Mouse (Mus musculus) kidney, adult 2 months (tissue): ENCODE results near the gene Bcl9. TPM values are rescaled to one million over a fixed set of nuclear protein-coding genes. Genes with fewer than 3 reads are reported as not detected.

Source experiments
- DNase-seq: peaks from one replicate; pipeline ENCODE4 v3.0.0; 2021
- H3K27ac ChIP-seq: fragments of 200-500 bp; 2 replicates; pipeline ENCODE4 v1.5.1; 2012; ENCODE audit warnings: low read depth, low read length, control low read depth, inconsistent platforms; ENCODE audit not compliant: insufficient read depth
- H3K27me3 ChIP-seq: fragments of 200-500 bp; replicated peaks from 2 replicates; pipeline ENCODE4 v1.6.1; 2012; ENCODE audit warnings: mild to moderate bottlenecking, moderate library complexity, low read length, inconsistent platforms; ENCODE audit not compliant: control insufficient read depth, insufficient read depth
- H3K36me3 ChIP-seq: fragments of 200-500 bp; 2 replicates; pipeline ENCODE4 v1.6.1; 2012; ENCODE audit warnings: mild to moderate bottlenecking, moderate library complexity, low read length, inconsistent platforms; ENCODE audit not compliant: control insufficient read depth, insufficient read depth
- H3K4me1 ChIP-seq: fragments of 200-500 bp; 2 replicates; pipeline ENCODE4 v1.6.1; 2011; ENCODE audit warnings: low read length; ENCODE audit not compliant: control insufficient read depth, insufficient read depth
- H3K4me3 ChIP-seq: fragments of 200-500 bp; 2 replicates; pipeline ENCODE4 v1.5.1; 2011; ENCODE audit warnings: mild to moderate bottlenecking, low read depth, low read length, control low read depth; ENCODE audit not compliant: insufficient read depth
- CTCF ChIP-seq: fragments of 200-500 bp; conservative IDR thresholded peaks from 2 replicates; pipeline ENCODE4 v1.5.1; 2011; ENCODE audit warnings: low read depth, mild to moderate bottlenecking, control low read depth, low read length, moderate library complexity, mixed read lengths; ENCODE audit not compliant: insufficient read depth, insufficient read length
- POLR2A ChIP-seq: fragments of 200-500 bp; IDR thresholded peaks from one replicate; pipeline ENCODE4 v1.6.1; 2011; ENCODE audit warnings: low read depth, low read length, control low read depth
- WGBS: fragments of 180-500 bp; shearing (Covaris S2); methylation state at CpG from one replicate; pipeline ENCODE4 v1.1.7; 2018; 5-methylcytosine and 5-hydroxymethylcytosine counted together
- polyA plus RNA-seq: library from polyadenylated mRNA; depleted of rRNA; stranded (reverse); fragments of >200 nt; gene quantifications from 2 replicates; pipeline ENCODE4 v1.2.3, GENCODE M21; 2012

The Bcl9 gene
- polyA plus RNA-seq, 1 experiment, result 9.0 TPM

DNA sequence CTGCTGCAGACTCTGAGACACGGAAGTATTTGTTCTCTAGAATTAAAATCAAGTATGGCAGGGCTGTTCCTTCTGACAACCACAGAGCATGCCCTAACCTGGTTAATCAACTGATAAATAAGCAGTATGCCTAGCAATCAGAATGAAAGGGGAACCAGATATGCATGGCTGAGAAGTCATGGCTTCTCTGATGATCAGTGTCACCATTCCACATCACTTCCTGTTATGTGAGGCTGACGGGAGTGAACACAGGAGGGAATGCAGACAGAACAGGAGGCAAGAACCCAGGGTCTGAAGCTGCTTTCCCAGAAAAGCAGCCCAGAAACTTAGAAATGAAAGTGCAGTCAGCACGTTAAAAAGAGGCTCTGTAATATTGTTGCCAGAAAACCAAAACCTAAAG lies 91.2 kb downstream of the Bcl9 start:
- H3K4me3 ChIP-seq, result no peak overlapping the region
- no peak overlapping the region for H3K27ac ChIP-seq
- TF ChIP-seq POLR2A (no peak), CTCF (no peak)
- no peak for DNase-seq
- no peaks in the 10 kb centered on the region for H3K4me1 ChIP-seq
- H3K27me3 ChIP-seq, result no peaks in the 10 kb centered on the region
- 69% methylated on average over 3 of the region's 3 CpGs for WGBS
- H3K36me3 ChIP-seq, result peaks cover 4% of the 10 kb centered on the region; the same call in 1 of the 2 replicates

GRCm38 (mm10) chr3:97203880-97204279 lies 93.8 kb downstream of the Bcl9 start:
- no peak for DNase-seq
- Histone ChIP-seq H3K4me3 (no peak overlapping the region), H3K27ac (no peak overlapping the region), H3K27me3 (no peaks in the 10 kb centered on the region), H3K36me3 (peaks cover 4% of the 10 kb centered on the region; the same call in 1 of the 2 replicates), H3K4me1 (peaks cover 4% of the 10 kb centered on the region; the same call in 1 of the 2 replicates)
- WGBS, result 57% methylated on average over 14 of the region's 14 CpGs
- TF ChIP-seq CTCF (no peak), POLR2A (no peak)

GRCm38 (mm10) chr3:97201943-97202342 lies 95.8 kb downstream of the Bcl9 start:
- Histone ChIP-seq H3K4me3 (no peak overlapping the region), H3K27ac (no peak overlapping the region), H3K36me3 (peaks cover 2% of the 10 kb centered on the region; the same call in 1 of the 2 replicates), H3K4me1 (peaks cover 4% of the 10 kb centered on the region; the same call in 1 of the 2 replicates), H3K27me3 (no peaks in the 10 kb centered on the region)
- WGBS, result 57% methylated on average over 5 of the region's 5 CpGs
- TF ChIP-seq CTCF (peak; percentile 90), POLR2A (no peak)
- DNase-seq, result peak; percentile 67

DNA sequence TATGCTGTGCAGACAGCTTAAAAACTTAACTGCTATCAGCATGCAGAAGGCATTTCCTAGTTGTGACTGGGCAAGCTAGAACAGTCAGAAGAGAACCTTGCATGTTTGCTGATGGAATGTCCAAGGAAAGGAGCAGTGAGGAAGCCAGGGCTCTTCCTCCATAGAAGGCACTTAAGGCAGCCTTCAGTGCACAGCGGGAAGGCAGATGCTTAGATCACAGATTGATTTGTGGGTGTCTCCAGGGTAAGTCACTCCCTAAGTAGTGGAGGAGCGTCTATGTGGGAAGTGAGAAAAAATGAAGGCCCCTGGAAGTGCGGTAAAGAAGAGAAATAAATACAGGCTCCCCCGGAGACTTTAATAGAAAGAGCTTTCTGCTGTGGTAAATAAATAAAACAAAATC lies 98.5 kb downstream of the Bcl9 start:
- H3K36me3 ChIP-seq, result no peaks in the 10 kb centered on the region
- H3K27me3 ChIP-seq, result no peaks in the 10 kb centered on the region
- 46% methylated on average over 4 of the region's 4 CpGs for WGBS
- no peak overlapping the region for H3K4me3 ChIP-seq
- no peak overlapping the region for H3K27ac ChIP-seq
- TF ChIP-seq POLR2A (no peak), CTCF (no peak)
- DNase-seq, result no peak
- H3K4me1 ChIP-seq, result peaks cover 4% of the 10 kb centered on the region; the same call in 1 of the 2 replicates

GRCm38 (mm10) chr3:97196571-97196970 lies 101.1 kb downstream of the Bcl9 start:
- no peak for DNase-seq
- no peak overlapping the region for H3K27ac ChIP-seq
- no peaks in the 10 kb centered on the region for H3K27me3 ChIP-seq
- WGBS, result 86% methylated on average over 8 of the region's 8 CpGs
- TF ChIP-seq CTCF (no peak), POLR2A (no peak)
- H3K4me1 ChIP-seq, result peaks cover 4% of the 10 kb centered on the region; the same call in 1 of the 2 replicates
- H3K4me3 ChIP-seq, result no peak overlapping the region
- H3K36me3 ChIP-seq, result no peaks in the 10 kb centered on the region

DNA sequence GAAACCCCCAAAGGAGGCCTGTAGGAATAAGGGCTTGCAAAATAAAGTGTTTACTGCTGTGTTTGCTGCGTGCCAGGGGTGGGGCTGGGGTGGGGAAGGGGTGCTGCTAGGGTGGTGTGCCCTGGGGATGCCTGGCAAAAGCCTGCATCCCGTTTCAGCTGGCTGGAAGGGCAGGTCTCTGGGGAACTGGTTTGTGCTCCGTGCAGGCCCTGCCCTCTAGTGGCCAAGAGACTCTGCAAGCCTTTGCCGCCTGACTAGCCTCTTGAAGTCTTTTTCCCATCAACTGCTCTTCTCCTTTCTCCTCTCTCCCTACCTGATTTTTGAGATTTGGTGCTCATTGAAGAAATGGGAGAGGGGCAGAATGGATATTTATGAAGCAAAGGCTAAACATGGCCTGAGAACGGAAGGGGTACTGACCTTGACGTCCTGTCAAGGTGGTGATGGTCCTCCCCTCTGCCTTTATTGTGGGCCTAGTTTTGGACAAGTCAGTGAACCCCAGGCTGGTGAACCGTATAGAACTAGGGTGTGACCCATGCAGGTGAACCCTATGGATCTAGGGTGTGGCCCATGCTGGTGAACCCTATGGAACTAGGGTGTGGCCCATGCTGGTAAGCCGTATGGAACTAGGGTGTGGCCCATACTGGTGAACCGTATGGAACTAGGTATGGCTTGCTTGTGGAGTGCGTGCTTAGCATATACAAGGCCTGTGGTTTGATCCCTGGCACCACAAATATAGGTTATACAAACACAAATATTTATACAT lies 112.4 kb downstream of the Bcl9 start:
- no peaks in the 10 kb centered on the region for H3K36me3 ChIP-seq
- H3K4me3 ChIP-seq, result no peak overlapping the region
- peak; percentile 82 for DNase-seq
- TF ChIP-seq POLR2A (no peak), CTCF (peak; percentile 96)
- WGBS, result 46% methylated on average over 10 of the region's 10 CpGs
- no peaks in the 10 kb centered on the region for H3K27me3 ChIP-seq
- no peak overlapping the region for H3K27ac ChIP-seq
- H3K4me1 ChIP-seq, result no peaks in the 10 kb centered on the region

- H3K4me3 ChIP-seq, result no peak overlapping the region
- no peaks in the 10 kb centered on the region for H3K4me1 ChIP-seq
- no peaks in the 10 kb centered on the region for H3K27me3 ChIP-seq
- 50% methylated on average over 3 of the region's 3 CpGs for WGBS
- TF ChIP-seq CTCF (peak; percentile 55), POLR2A (no peak)
- no peak overlapping the region for H3K27ac ChIP-seq
- no peaks in the 10 kb centered on the region for H3K36me3 ChIP-seq
- DNase-seq, result peak; percentile 49
Observed at GRCm38 (mm10) chr3:97183810-97184209, 113.9 kb downstream of the Bcl9 start.
